Mouse (Mus musculus): ENCODE measurements around the gene Nup205.

DNA sequence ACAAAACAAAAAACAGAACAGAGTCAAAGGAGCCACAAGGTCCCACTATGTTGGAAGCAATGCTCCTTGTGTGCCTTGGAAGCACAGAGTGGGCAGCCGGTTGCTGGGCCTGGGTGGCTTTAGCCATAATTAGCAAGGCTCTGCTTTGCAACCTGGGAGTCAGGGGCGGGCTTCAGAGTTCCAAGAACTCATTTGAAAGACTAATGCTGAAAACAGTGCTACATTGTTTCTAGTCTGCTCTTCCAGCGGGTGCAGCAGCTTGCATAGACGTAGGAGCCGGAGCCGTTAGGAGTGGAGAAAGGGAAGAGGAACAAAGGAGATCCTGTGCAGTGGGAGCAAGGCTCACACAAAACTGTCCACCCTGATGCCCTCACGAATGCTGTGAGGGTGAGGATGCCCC lies 111.7 kb downstream of the Nup205 start:
- TF ChIP-seq POLR2A (IDR thresholded peaks at IDR 0.05; ENCODE audit: insufficient read depth, low read depth, low read length) (no peak), CTCF (IDR thresholded peaks at IDR 0.05; ENCODE audit: insufficient read depth, low read depth, low read length) (no peak)
